Mouse (Mus musculus) layer of hippocampus, postnatal 36 days (tissue): ENCODE measurements around the gene Gucd1. TPM values are rescaled to one million over a fixed set of nuclear protein-coding genes. Genes with fewer than 3 reads are reported as not detected.
"Not testable (repeated sequence)": the region's sequence is repeated elsewhere in the genome, so short reads cannot be mapped to it uniquely, and the experiment has no call there.

Source experiments
- DNase-seq, 2 experiments: peaks; one replicate each; pipeline ENCODE4 v3.0.0; 2022
- total RNA-seq, 2 experiments: library from RNA; stranded (reverse); gene quantifications; 2 replicates each; pipeline ENCODE4 v1.2.3; 2021

Gene Gucd1
- total RNA-seq, 2 experiments from 2014 or later = 14.8 to 16.1 TPM

DNA sequence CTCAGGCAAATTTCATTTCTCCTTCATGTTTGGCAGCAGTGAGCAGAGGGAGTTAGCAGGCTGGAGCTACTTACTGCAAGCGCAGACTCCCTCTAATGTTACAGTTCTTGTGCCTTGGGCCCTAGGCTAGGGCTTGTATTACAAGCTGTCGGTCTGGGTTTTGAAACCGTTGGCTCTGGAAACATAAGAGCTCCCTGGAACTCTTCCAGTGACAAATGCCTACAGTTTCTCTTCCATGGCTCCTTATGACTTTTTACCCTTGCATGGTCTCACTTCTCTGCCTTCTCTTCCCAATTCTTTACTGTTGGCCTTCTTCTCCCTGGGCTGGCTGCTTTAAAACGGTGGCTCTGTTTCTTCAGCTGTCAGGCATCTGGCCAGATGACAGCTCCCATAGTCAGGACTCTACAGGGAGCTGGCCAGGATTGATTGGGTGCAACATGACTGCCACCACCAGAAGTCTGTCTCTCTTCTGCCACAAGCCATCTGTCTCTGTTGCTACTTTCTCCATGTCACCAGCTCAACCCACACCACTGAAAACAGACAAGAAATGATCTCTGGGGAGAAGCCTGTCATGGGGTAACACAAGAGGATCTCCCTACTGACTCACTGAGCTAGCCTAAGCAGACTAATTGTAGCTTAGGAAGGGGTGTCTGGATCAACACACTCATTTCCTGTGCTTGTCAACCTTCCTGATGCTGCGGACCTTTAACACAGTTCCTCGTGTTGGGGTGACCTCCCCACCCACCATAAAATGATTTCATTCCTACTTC, 51.8 kb downstream of the Gucd1 start:
- DNase-seq = peak; percentile 30 to 38

DNA sequence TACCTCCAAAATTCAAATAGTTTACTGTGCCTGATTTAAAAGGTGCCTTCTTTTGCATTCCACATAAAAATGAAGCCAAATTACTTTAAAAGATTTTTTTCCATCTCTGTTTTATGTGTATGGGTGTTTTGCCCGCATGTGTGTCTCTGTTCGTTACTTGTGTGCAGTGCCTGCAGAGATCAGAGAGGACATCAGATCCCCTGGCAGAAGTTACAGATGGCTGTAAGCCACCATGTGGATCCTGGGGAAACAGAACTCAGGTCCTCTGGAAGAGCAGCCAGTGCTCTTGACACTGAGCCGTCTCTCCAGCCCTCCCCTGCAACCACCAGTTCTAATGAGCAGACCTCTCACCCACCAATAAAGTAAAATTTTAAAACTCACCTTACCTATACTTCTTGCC, 55.0 kb downstream of the Gucd1 start:
- DNase-seq = no peak

DNA sequence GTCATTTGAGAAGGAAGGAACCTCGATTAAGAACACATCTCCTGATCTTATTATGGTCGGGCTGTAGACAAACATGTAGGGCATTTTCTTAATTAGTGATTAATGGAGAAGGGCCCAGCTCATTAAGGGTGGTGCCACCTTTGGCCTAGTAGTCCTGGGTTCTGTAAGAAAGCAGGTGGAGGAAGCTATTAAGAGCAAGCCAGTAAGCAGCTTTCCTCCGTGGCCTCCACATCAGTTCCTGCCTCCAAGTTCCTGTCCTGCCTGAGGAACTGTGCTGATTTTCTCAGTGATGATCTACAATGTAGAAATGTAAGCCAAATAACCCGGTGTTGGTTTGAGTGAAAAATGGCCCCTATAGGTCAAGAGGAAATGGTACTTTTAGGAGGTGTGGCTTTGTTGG, 59.4 kb downstream of the Gucd1 start:
- DNase-seq = no peak

DNA sequence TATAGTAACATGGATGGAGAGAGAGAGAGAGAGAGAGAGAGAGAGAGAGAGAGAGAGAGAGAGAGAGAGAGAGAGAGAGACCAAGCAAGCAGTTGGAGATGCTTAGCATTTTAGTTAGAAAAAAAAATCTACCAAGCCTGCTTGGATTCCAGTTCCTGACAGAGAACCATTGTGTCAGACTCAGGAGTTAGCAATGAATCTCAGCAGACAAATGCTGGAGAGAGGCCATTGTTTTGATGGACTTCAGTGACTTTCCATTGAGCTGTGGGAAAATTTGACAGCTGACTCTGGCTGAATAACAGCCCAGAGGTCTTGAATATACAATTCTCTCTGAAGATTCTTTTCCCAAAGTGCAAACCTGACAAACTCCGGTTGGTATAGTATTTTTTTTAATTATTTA, 59.9 kb downstream of the Gucd1 start:
- no peak for DNase-seq

DNA sequence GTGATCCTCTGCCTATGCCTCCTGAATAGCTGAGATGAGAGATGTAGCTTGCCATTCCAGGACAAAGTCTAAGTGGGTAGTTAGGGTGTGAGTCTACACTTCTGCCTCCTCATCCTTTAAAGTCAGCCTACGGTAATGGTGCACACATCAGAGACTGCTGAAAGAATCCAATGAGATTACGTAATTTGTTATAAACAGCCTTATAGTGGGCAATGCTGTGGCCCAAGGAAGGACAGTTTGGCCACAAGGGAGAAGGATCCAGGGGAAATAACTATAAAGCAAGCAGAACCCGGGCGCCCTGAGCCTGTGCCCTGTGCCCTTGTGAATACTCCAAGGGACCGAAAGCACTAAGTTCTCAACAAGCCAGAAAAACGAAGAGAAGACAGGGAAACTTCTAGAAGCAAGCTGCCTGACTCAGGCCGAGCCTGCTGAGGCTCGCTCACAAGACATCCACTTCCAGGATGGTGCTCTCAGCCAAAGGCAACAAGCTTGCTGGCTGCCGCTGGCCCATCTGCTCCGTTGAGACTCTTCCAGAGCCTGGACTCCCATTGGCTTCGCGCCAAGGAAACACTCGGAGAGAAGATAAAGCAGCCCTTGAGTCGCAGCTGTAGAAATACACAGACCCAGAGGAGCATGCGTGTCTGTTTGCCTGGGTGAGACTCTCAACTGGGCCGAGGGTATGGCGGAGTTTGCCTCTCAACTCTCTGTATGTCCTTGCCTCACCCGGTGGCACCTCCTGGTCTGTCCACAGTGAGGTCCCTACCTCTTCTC, 61.5 kb downstream of the Gucd1 start:
- not testable (repeated sequence) for DNase-seq

DNA sequence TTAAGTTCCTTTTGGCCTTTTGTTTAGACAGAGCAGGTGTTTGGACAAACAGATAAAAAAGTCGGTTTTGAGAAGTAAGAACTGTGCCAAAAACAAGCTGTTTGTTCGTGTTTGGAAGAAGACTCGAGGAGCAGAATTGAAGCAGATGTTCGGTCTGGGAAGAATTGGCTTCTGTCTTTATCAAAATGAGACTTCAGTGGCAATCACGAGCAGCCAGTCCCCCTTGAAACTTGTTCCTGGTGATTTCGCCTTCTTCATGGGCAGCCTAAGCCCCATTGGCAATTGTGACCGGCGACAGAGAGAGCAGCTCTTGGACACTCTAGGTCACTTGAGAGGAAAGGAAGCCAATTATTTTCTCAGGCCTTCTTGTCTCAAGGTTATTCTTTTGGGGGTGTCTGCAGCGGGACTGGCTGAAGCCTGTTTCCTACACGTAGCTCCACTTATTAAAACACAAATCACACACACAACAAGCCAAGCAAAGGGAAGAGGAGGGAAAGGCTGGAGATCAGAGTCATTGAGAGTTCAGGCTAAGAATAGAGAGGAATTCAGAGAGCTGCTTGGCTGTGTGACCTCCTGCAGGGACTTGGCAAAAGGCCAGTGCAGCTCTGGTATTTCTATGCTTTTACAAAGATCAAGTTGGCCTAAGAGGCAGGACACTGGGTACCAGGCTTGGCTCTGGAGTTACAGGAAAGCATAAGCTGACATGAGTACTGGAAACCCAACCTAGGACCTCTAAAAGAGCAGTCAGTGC, 66.6 kb downstream of the Gucd1 start:
- DNase-seq = no peak

DNA sequence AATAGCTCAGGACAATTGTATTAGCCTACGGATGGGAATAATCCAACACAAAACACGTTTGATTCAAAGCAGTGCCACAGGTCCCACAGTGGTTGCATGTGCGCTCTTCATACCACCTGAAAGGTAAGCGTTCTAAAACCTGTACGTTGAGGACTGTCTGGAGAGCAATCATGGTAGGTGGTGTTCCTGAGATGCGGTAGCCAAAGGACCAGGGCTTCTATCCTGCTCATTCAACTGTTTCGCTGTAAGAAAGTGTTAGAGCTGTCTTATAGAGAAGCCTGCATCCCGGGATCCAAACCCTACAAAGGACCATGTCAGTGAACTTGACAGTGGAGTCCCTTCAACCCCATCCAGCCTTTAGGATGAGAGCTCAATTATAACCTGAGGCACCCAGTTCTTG, 67.4 kb downstream of the Gucd1 start:
- no peak for DNase-seq

DNA sequence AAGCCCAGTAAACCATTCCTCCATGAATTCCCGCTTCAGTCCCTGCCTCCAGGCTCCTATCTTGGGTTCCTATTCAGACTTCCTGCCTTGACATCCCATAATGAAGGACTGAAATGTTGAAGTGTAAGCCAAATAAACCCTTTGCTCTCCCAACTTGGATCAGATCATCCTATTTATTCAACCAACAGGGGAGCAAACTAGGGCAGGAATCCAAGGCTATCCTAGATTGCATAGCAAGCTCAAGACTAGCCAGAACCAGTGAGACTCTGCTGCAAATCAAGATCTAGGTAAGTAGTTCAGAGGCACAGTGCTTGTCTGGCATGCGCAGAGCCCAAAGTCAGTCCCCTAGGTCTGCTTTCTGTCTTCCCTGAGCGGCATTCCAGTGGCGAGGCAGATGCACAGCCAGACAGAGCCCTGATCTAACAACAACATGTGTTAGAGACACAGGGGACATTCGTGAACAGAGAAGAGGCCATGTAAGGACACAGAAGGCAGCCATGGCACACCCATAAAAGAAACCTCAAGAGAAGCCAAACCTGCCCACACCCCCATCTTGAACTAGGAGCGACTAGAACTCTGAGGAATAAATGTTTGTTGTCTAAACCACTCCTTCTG, 68.9 kb downstream of the Gucd1 start:
- DNase-seq = no peak

DNA sequence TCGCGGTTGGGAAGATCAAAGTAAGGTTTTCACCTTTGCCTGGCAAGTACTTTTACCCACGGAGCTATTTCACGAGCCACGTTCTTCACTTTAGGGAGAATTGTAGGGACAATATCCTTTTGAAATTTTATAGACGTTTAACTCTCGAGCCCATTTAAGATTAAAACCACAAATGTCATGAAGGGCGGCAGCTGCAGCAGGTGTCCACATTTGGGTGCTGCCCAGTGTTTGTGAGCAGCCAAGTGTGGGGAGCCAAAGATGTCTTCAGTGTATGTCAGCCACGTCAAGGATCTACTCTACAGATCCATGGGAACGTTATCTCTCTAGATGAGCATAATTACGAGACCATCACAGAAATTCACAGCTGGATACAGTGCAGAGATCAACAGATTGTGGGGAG, 70.3 kb downstream of the Gucd1 start:
- no peak for DNase-seq

DNA sequence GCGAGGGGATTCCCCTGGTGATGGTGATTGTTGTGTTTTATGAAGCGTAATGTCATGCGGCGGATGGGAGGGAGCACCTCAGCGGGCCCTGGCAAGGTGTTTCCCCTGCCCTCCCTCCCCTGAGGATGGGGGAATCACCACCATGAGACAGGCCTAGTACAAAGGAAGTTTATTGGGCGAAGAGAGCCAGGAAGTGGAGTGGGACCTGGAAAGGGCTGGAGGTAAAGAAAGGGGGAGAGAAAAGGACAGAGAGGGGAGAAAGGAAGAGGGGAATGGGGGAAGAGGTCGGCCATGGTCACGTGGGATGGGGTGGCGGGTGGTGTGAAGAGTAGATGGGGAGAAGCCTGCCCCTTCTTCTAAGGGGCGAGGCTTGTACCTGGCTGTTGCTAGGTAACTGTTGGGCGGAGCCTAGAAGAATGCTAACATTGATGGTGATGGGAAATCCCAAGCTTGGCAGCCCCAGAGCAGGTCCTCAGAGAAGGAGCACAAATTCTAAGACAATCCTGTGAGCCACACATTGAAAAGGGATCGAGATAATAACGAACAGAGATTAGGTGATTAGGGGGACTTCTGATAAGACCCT, 71.2 kb downstream of the Gucd1 start:
- no peak for DNase-seq

DNA sequence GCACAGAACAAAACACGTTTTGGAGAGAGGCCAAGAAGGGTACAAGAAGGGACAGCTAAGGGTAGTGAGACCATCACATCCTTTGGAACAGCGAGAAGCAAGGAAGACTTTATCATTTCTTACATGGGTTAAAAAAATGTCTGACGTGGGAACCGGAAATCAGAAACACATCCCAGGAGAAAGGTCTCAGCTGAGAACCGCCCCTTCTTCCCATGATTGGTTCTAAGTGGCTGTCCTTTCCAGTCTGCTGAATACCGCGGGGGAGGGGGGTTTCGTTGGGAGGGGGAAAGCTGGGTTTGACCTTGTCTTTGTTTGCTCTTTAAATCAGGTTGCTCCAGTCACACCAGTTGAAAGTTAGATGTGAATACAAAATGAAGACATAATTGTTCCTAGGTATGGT, 72.7 kb downstream of the Gucd1 start:
- no peak for DNase-seq

DNA sequence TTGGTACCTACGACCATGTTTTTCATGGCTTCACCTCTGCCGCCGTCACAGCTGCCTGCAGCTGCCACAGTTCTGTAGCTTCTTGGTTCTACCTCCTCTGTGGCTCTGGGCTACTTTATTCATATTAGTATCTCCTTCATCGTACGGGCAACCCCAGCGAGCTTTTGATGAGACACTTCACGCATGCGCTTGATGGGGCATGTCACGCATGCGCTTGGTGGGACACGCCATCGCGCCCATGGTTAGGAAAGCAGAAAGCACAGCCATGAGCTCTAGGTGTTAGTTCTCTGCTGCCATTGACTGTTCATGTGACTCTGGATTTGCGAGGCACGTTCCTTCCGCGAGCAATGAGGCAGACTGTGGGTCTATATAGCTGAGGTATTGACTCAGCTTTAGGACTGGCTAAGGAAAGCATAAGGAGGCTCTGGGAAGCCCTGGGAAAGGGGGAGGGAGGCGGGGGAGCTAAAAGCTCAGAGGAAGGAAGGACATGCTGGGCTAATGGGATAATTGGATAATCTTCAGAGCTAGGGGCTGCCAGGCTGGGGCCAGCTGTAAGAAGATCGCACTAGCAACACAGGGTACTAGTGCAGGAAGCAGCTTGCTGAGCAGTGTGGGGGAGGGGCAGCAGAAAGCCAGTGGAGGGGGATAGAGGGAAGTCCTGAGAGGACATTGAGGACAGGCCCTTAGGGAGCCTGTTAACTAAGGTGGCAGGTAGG, 73.5 kb downstream of the Gucd1 start:
- no peak for DNase-seq

DNA sequence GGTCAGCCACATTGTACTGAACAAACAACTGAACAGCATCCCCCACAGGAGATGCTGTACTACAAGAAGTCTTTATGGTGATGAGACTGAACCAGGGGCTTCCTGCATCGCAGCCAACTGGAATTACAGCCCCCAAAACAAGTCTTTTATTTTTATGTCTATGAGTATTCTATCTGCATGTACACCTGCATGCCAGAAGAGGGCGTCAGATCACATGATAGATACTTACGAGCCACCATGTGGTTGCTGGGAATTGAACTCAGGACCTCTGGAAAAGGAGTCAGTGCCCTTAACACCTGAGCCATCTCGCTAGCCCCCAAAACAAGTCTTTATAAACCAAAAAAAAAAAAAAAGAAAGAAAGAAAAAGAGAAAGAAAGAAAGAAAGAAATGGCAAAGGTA, 74.8 kb downstream of the Gucd1 start:
- no peak for DNase-seq

DNA sequence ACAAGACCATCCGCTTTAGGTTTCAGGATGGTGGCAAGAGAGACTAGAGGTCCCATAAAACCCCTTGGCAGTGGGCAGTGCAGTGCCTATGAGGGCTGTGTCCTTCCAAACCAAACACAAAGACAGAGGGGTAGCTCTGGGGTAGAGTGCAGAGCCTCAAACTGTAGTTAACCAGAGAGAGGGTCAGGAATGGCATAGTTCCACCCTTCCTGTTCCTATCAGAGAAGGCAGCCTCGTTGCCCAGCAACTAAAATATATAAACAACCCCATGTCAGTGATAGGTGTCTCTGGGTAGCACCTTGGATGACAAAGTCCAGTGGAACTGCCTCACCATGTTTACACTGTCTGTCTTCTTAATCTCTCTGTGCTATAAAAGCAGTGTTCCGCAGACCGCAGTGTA, 76.0 kb downstream of the Gucd1 start:
- no peak for DNase-seq

DNA sequence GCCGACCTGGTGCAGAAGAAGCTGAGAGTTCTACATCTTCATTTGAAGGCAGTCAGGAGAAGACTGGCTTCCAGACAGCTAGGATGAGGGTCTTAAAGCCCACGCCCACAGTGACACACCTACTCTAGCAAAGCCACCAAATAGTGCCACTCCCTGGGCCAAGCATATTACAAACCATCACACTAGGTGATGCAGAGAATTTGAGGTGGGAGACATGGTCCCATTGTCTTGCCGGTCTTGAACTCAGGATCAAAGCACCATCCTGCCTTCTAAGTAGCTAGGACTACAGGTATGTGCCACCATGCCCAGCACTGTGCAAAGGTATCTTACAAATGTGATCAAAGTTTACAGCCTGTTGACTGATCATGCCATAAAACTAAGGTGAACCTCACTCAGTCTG, 77.0 kb downstream of the Gucd1 start:
- no peak for DNase-seq

DNA sequence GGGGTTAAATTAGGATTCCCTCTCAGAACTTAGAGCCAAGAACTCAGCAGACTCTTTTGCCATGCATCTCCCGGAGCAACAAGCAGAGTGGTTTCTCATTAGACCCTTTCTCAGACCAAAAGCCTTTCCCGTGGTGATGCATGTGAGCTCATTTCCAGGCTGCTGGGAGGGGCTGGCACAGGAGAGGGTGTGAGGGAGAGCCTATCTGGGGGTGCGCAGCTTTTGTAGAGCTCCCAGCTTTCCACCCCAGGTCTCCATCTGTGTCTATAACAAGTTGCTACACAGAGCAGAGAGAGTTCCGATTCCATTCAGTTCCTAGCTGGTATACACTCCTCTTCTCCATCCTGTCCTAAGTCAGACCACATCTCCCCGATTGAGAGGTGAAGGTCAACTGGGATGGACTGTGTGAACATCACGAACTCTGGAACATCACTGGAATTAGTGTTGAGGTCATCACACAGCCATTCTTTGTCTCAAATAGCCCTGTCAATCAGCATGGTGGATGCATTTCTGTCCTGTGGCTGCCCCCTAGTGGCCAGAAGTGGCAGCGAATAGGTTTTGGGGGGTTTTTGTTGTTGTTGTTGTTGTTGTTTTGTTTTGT, 78.5 kb downstream of the Gucd1 start:
- peak; percentile 31 to 32 for DNase-seq

DNA sequence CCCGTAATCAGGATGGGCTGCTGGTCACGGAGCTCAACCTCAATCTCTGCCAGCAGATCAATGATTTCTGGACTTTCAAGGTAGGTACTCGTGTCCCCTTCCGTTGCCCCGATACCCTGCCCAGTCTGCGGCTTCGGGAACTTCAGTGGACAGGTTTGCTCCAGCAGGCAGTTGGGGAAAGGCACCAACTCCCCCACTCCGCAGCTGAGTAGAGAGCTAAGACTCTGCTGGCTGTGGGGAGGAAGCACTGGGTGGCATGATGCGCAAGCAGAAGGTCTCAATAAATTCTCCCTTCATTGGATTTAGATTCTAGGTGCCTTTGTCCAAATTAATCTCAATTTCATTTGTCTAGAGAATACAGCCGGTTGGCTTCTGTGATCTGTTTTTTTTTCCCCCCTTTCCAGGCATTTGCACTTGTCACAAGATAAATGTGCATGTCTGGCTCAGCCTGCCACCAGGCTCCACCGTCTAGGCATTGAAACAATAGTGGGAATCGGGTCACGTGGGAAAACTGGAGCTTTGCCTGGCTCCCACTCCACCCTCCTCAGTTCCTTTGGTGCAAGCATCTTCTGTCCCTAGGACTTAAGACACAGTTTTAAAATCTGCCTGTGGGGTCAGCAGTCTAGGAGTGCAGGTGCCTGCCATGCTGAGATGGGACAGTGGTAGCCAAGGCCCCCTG, 79.5 kb downstream of the Gucd1 start:
- peak; percentile 38 to 40 for DNase-seq

DNA sequence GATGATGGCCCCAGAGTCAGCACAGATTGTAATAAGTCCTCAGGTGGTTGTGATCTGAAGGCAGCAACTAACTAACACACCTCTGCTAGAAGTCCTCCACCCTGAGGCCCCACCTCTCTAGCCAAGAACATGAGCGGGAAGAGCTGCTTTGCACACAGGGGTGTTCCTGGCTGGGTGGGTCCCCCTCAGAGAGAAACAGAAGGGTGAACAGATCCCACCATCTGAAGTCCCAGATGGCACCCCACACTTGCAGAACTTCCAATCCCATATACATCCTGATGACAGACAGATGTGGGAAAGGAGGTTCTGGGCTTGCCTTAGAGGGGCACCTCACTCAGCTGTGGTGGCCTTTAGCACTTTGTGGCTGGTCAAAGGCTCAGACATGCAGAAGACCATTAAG, 80.5 kb downstream of the Gucd1 start:
- DNase-seq = peak; percentile 16 to 28

DNA sequence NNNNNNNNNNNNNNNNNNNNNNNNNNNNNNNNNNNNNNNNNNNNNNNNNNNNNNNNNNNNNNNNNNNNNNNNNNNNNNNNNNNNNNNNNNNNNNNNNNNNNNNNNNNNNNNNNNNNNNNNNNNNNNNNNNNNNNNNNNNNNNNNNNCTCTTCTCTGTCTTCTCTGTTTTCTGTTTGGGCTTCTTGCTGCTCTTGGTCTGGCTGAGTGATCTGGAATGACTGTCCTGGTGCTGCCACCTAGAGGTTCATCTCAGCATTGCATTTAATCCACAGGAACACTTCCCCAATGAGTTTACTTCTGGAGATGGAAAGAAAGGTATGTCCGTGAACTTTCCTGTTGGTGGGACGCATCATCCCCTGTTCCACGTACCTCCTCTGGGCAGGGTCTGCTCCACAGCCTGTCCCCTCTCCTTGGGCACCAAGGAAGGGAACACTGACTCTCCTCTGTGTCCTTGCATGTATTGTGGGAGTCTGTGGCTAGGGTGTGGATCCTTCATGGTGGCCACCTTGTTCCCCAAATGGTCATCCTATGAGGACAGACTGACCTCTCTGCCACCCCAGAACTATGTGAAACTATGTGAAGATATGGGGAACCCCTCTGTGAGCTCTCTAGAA, 81.1 kb downstream of the Gucd1 start:
- DNase-seq = peak; percentile 66 to 80

DNA sequence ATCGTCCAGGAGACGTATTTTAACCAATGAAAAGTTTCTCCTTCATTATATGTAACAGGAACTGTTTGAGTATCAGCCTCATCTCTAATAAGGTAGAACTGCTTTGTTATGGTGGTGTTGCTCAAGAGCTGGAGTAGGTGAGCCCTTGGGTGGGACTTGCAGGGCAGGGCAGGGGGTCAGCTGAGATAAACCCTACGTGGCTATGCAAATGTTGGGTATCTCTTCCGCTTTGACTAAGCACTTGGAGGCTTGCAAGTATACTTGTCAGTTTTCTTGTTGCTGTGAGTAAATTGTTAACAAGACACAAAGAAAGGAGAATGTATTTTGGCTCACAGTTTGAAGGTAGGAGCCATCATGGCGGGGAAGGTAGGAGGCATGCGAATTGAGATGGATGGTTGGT, 87.1 kb downstream of the Gucd1 start:
- DNase-seq = no peak
